Mouse (Mus musculus): ENCODE measurements around the gene Nat8f2. TPM values are rescaled to one million over a fixed set of nuclear protein-coding genes. Genes with fewer than 3 reads are reported as not detected.
"Not testable (repeated sequence)": the region's sequence is repeated elsewhere in the genome, so short reads cannot be mapped to it uniquely, and the experiment has no call there.

Nat8f2 gene
- total and polyA plus RNA-seq, 3 experiments, result 0.13 TPM; not detected in 2

GRCm38 (mm10) chr6:85838674-85839073, 30.3 kb downstream of the Nat8f2 start:
- Histone ChIP-seq H3K4me1 (ENCODE audit: control insufficient read depth, insufficient read depth, low read length) (peaks cover 3% of the 10 kb centered on the region; the same call in 1 of the 2 replicates), H3K79me2 (replicated peaks; ENCODE audit: control insufficient read depth, insufficient read depth, low read length) (no peaks in the 10 kb centered on the region), H3K4me3 (no peak overlapping the region), H3K27me3 (ENCODE audit: control insufficient read depth, insufficient read depth, low read length) (no peaks in the 10 kb centered on the region), H3K27ac (no peak overlapping the region), H3K36me3 (ENCODE audit: control insufficient read depth, insufficient read depth, low read length) (no peaks in the 10 kb centered on the region), H3K9ac (ENCODE audit: low read depth, low read length) (no peak overlapping the region)
- TF ChIP-seq EP300 (IDR thresholded peaks at IDR 0.05; ENCODE audit: insufficient read depth, low read depth, low read length) (no peak), CTCF (IDR thresholded peaks at IDR 0.05) (no peak), POLR2A (IDR thresholded peaks at IDR 0.05; ENCODE audit: insufficient read depth, low read depth, low read length) (no peak)
- no peak for DNase-seq
- WGBS, result 88% methylated on average over 8 of the region's 8 CpGs
- intact Hi-C loops (cut with DNase I), result loop anchor here (5.0 kb wide), 1 partner anchor 169 kb away; no protein-coding TSS in a partner anchor

- not testable (repeated sequence) for H3K36me3 ChIP-seq (ENCODE audit: control insufficient read depth, insufficient read depth, low read length); H3K9ac ChIP-seq (ENCODE audit: low read depth, low read length); H3K27ac ChIP-seq; H3K27me3 ChIP-seq (ENCODE audit: control insufficient read depth, insufficient read depth, low read length); H3K79me2 ChIP-seq (replicated peaks; ENCODE audit: control insufficient read depth, insufficient read depth, low read length); H3K4me3 ChIP-seq; H3K4me1 ChIP-seq (ENCODE audit: control insufficient read depth, insufficient read depth, low read length)
- WGBS, result 10% methylated on average over 12 of the region's 12 CpGs
- intact Hi-C loops (cut with DNase I), result loop anchor here (5.0 kb wide), 1 partner anchor 170 kb away; no protein-coding TSS in a partner anchor
- DNase-seq, result peak in 1 of 2 experiments; percentile 10
These were observed 31.7 kb downstream of the Nat8f2 start for GRCm38 (mm10) chr6:85837307-85837706.

DNA sequence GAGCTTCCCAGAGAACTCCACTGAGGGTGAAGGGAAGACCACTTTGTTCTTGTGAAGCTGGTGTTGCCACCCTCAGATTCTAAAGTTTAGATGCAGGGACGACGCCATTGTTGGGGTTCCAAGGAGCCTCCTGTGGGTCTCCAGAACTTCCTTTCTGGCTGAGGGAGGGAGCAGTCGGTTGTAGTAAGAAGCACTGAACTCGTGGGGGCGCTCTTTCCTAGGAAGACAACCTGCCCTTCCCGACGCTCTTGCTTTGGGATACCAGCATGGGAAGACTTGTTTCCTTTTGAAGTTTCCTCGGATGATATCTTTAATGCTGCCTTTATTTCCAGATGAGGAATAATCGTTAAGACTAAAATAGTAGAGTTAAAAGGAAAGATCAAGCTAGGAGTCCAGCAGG, 32.1 kb downstream of the Nat8f2 start:
- H3K27me3 ChIP-seq (ENCODE audit: control insufficient read depth, insufficient read depth, low read length); H3K4me3 ChIP-seq; H3K9ac ChIP-seq (ENCODE audit: low read depth, low read length); H3K79me2 ChIP-seq (replicated peaks; ENCODE audit: control insufficient read depth, insufficient read depth, low read length); H3K27ac ChIP-seq; H3K4me1 ChIP-seq (ENCODE audit: control insufficient read depth, insufficient read depth, low read length); H3K36me3 ChIP-seq (ENCODE audit: control insufficient read depth, insufficient read depth, low read length): not testable (repeated sequence)
- intact Hi-C loops (cut with DNase I), result loop anchor here (5.0 kb wide), 1 partner anchor 170 kb away; no protein-coding TSS in a partner anchor
- DNase-seq, result peak; percentile 48 to 72
- 9% methylated on average over 9 of the region's 9 CpGs for WGBS
- TF ChIP-seq CTCF (IDR thresholded peaks at IDR 0.05), result peak; percentile 58

DNA sequence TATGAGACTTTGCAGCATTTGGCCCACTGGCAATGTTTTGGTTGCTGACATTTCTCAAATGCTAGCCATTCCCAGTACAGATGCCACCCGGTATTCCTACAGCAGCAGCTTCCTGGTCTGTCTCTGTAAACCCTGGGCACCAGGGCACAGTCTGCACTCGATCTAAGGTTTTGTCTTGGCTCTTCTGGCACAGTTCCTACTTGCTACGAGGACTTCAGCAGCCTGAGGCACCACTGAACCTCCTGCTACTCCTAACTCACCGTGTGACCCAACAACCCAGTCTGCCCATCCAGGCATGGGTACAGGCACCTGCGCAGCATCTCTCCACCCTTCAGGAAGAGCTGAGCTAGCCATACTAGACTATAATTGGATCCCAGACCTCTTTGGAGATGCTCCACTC, 32.9 kb downstream of the Nat8f2 start:
- DNase-seq, result not testable (repeated sequence)
- intact Hi-C loops (cut with DNase I), result loop anchor here (5.0 kb wide), 1 partner anchor 171 kb away; no protein-coding TSS in a partner anchor

DNA sequence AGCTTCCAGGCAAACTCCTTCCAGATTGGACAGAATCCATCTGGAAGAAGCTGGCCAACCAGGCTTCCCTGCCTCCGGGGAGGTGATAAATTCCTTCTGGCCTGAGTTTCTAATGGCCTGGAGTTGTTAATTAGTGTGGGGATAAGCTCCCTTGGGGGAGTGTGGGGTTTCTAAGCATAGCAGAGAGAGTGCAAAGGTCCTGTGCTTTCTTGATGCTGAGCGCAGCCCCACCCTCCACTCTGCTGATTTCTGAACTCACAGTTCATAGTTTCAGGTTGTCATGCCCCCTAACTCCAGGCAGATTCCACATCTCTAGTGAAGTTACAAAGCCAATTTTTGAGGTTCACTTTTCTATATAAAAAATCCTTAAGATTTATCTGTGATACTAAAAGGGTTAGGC, 33.9 kb downstream of the Nat8f2 start:
- not testable (repeated sequence) for DNase-seq; H3K79me2 ChIP-seq (replicated peaks; ENCODE audit: control insufficient read depth, insufficient read depth, low read length); H3K4me1 ChIP-seq (ENCODE audit: control insufficient read depth, insufficient read depth, low read length); H3K36me3 ChIP-seq (ENCODE audit: control insufficient read depth, insufficient read depth, low read length); H3K27ac ChIP-seq; H3K27me3 ChIP-seq (ENCODE audit: control insufficient read depth, insufficient read depth, low read length); H3K4me3 ChIP-seq; H3K9ac ChIP-seq (ENCODE audit: low read depth, low read length)
- intact Hi-C loops (cut with DNase I), result loop anchor here (5.0 kb wide), 1 partner anchor 172 kb away; no protein-coding TSS in a partner anchor
- 70% methylated on average over 1 of the region's 2 CpGs for WGBS

More for the DNA sequence above, 32.9 kb downstream of the Nat8f2 start:
- H3K36me3 ChIP-seq (ENCODE audit: control insufficient read depth, insufficient read depth, low read length); H3K27ac ChIP-seq; H3K27me3 ChIP-seq (ENCODE audit: control insufficient read depth, insufficient read depth, low read length); H3K9ac ChIP-seq (ENCODE audit: low read depth, low read length); H3K4me3 ChIP-seq; H3K79me2 ChIP-seq (replicated peaks; ENCODE audit: control insufficient read depth, insufficient read depth, low read length); H3K4me1 ChIP-seq (ENCODE audit: control insufficient read depth, insufficient read depth, low read length): not testable (repeated sequence)
- 62% methylated on average over 5 of the region's 5 CpGs for WGBS

GRCm38 (mm10) chr6:85834504-85835100, 34.4 kb downstream of the Nat8f2 start:
- H3K79me2 ChIP-seq (replicated peaks; ENCODE audit: control insufficient read depth, insufficient read depth, low read length); H3K27ac ChIP-seq; H3K4me3 ChIP-seq; H3K36me3 ChIP-seq (ENCODE audit: control insufficient read depth, insufficient read depth, low read length); H3K27me3 ChIP-seq (ENCODE audit: control insufficient read depth, insufficient read depth, low read length); H3K9ac ChIP-seq (ENCODE audit: low read depth, low read length); H3K4me1 ChIP-seq (ENCODE audit: control insufficient read depth, insufficient read depth, low read length): not testable (repeated sequence)
- DNase-seq, result peak in 1 of 2 experiments; percentile 14
- intact Hi-C loops (cut with DNase I), result loop anchor here (5.0 kb wide), 2 partner anchors 63 to 173 kb away; no protein-coding TSS in a partner anchor
